Mouse (Mus musculus) frontal cortex, adult 2 months (tissue): ENCODE results near the gene Mcm3. TPM values are rescaled to one million over a fixed set of nuclear protein-coding genes. Genes with fewer than 3 reads are reported as not detected.

Experiments used
- DNase-seq, 2 experiments: peaks; one replicate each; pipeline ENCODE4 v3.0.0; 2022; ENCODE audit warnings: low spot score in 1 of 2; ENCODE audit errors: extremely low spot score in 1 of 2
- polyA plus RNA-seq: library from polyadenylated mRNA; depleted of rRNA; stranded (reverse); fragments of >200 nt; gene quantifications from 2 replicates; pipeline ENCODE4 v1.2.3, GENCODE M21; 2012; rRNA removed

Gene Mcm3
- 2.1 and 3.3 TPM in 2 replicates for polyA plus RNA-seq

DNA sequence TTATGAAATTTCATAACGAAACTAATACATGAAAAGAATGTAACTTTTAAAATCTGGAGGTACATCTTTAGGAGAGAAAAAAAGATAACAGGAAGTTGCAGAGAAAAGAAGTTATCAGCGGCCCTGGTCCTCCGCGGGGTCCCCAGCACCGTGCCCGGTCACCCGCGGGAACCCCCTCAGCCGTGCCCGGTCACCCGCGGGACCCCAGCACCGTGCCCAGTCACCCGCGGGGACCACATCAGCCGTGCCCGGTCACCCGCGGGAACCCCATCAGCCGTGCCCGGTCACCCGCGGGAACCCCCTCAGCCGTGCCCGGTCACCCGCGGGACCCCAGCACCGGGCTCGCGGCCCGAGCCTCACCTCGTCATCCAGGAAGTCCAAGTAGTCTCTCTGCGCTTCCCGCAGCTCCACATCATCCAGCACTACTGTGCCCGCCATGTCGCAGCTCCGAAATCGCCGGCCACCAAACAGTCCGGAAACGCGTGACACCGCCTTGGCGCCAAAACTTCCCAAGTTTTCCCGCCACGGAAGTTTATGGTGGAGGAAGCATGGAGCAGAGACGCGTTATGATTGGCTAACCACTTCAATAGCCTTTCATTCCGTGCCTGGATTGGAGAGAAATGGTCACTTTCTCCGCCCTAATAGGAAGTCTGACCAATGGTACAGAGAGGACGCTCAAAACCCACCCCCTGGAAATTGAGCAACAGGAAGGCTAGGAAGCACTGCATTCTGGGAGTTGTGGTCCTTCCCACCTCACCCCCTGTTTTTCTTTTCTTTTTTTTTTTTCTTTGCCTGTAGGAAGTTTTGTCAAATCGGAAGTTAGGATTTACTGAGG, at the start of gene Mcm3:
Gene Mcm3 (minus strand): TSS at position 542 of the 835 bp plus-strand sequence.
- DNase-seq = peak; percentile 96

DNA sequence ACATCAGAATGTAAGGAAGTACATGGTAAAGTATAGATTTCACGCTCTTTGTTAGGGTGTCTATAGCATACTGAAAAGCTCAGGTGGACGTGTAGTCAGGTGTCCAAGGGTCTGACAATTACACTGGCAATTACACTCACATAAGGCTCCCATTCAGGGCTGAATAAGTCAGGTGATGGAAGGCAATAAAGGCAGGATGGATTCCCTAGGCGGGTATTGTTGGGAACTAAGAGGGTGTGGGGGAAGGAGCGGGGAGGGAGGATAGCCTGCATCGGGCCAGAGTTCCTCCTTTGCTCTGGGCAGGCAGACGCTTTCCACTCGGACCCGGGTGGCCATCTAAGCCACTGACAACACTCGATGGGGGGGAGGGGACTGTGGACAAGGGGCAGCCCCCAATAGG, 47.9 kb upstream of the Mcm3 start:
- DNase-seq = no peak

DNA sequence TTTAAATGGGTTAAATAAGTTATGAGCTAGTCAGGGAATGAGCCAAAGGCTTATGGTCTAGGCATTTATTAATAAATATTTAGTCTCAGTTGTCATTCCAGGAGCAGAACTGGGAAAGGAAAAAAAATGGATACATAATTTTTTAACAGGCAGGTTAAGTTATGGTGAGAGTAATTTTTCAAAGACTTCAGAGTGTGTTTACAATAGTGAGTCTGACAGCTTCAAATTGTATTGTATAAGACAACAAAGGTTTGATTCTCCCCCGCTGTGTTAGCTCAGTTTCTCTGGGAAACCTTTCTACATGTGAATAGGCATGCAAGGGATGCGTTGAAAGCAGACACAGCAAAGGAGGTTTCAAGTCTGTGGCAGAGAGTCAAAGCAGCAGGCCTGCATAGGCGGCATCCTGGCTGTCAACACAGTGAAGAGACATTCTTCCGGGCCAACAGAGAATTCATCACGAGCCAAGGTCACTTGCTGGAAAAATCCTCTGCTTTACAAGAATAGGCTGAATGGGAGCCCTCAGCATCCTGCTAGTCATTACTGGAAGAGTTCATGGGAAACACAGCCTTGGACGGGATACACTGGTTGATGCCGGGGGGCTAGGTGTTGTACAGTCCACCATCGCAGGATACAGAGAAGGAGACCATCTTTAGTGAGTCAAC, 47.3 kb upstream of the Mcm3 start:
- DNase-seq = no peak

DNA sequence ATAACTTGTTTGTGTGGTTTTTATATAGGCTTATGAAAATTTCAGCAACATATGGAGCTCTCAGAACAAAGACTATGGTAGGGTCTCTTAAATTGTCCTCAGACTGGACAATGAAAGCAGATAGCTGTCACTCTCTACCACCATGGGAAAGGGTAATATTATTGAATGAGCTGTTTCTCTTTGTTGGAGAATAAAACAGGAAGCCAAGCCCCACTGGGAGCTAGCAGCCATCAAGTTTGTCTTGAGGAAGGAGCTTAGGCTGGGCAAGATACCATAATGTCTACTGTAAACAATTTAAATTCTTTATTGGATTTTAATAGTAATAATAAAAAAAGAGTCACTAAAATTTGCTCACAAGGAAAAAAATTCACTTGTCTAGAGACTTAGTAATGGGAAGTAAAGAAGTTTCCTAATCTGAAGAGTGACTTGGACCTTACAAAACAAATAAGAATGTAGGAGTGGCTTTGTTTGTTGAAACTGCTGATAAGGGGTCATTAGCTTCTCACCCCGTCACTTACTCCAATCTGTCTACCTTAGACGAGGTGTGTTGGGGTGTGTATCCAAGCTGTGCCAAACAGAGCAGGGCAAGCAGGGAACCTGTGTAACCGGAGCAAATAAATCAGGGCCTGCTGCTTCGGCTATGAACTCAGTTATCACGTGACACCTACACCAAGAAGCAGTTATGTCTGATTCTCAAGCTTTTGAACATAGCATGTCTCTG, 43.5 kb upstream of the Mcm3 start:
- no peak for DNase-seq

DNA sequence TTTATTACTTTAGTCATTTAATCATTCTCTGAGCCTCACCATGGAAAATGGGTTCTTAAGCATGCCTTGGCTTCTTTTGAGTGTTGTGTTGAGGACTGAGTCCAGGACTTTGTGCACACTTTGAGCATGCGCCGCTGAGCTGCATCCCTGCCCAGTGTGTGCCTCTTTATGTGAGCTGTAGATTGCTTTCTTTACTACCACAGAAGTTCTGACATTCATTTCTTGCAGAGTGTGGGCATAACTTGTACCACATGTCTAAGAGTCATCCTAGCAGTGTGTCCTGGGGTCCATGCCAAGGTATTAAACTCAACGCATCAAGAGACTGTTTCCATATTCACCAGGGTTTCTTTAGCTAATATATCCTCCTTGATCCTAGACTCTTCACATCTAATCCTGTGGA, 41.8 kb upstream of the Mcm3 start:
- DNase-seq = no peak

DNA sequence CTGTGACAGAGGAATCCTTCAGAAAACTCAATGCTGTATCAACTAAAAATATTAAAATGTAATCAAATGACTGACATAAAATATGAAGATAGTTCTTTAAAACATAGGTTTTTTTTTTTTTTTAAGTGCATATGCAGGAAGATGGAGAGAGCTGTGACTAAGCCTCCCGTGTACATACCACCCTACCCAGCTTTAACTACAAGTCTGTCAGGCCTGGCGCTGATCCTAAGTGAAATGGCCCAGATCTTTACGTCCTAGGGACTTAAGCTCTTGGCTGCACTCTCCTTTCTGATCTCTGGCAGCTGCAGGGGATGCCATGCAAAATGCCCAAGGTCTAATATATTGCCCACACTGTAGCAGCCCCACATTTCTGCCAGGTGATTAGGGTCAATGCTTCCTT, 40.7 kb upstream of the Mcm3 start:
- no peak for DNase-seq

DNA sequence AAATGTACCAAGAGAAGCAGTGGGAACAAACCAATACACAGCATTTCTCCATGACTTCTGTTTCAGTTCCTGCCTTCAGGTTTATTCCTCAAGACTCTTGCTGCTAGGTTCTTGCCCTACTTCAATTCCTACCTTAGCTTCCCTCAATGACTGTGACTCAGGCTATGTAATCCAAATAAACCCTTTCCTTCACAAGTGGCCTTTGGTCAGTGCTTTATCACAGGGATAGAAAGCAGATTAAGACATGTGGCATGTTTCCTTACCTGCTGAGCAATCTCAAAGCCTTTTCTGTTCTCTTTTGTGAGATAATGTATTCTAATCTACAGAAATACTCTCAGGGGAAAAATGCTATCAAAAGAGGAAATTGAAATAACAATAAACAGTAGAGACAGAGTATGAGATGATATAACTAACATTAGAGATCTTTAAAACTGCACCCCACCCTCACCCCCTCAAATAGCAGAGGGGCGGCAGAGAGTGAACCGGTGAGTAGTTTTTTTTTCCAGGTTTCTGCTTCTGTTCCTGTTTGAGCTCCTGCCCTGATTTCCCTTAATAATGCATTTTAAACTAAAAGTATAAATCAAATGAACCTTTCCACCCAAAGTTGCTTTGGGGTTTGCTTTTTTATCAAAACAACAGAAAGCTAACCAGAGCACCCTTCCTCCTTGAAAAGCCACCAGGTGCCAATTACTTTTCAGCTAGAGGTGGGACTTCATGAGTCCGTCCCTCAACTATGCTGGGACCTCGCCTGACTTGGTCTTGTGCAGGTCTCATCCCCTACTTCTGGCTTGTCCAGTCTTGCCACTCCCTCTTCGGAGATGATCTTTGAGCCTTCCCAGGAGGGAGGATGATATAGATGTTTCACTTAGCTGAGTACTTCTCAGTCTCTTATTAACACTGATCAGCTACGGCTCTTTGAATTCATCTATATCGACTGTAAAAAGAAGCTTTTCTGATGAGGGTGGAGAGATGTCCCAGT, 37.1 kb upstream of the Mcm3 start:
- no peak for DNase-seq

DNA sequence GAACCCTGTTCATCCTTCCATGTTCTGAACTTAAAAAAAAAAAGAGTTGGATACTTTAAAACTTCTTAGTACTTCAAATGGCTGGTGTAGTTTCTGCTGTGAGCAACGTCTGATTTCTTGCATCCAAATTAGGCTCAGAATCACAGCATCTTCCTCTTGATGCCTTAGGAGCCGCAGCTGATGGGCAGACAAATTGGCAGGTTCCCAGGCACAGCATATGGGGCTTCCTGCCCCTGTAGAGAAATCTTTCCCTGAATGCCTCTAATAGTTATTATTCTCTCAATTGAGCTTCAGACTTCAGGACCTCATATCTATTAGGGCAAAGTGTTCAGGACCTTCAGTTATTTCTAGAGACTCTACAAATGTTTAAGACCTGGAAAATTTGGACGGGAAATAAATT, 19.8 kb upstream of the Mcm3 start:
- no peak for DNase-seq

DNA sequence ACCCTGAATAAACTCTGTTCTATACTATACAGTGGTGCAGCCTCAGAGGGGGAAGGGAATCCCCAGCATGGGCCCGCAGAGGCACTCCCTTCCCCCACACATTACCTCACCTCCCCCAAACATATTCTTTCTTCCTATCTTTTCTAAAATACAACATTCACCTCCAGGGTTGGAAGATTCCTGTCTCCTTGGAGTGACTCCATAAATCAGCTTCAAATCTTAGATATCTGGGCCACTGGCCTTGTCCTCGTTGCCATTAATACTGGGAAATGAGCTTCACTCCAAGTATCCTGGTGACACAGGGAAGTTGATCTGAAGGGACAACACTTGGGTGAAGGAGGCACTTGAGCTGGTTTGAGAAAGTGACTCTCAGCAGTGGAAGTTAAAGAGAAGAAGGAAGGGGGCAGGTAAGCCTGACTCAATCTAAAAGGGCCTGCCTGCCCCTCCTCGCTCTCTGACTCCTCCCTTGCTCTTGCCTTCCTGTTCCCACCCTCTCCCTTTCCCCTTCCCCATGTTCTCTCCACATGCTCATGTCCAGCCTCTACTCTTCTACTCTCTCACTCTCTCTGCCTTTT, 16.5 kb upstream of the Mcm3 start:
- DNase-seq = no peak

DNA sequence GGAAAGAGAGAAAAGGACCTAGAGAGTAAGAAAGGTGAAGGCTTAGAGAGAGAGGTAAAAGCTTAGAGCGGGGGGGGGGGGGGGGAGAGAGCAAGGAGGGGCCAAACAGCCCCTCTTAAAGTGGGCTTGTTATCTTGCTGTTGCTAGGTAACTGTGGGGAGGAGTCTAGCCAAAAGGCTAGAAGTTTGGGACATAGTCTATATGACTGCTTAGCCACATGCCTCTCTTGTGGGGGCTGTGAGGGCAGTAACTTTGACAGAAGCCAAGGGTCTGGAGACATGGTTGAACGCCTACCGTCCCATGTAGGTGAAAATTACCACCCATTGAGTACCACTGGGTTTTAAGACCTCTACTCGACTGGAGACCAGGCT, 13.0 kb upstream of the Mcm3 start:
- no peak for DNase-seq

DNA sequence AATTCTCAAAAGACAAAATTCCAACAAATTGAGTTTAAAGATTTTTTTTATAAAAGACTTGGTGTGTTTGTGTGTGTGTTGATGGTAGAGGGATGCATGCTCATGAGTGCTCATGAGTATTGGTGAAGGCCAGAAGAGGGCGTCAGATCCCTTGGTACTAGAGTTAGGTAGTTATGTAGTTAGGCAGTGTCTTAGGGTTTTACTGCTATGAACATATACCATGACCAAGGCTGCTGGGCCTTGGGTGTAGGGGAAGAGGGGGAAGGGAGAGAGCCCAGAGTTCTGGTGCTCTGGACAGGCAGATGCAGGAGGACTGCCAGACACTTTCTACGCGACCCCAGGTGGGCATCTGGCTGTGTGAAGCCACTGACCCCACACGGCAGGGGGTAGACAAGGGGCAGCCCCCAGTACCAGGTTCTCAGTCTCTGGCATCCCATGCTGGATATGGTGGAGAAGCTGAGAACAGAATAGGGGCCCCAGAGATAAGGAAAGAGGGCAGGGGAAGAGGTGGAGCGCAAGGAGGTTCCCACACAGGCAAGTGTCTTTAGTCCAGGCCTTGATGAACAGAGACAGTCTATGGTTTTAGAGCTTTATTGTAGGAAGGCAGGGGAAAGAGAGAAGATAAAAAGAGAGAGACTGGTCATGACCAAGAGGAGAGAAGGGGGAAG, 12.5 kb upstream of the Mcm3 start:
- peak in 1 of 2 experiments; percentile 20 for DNase-seq

DNA sequence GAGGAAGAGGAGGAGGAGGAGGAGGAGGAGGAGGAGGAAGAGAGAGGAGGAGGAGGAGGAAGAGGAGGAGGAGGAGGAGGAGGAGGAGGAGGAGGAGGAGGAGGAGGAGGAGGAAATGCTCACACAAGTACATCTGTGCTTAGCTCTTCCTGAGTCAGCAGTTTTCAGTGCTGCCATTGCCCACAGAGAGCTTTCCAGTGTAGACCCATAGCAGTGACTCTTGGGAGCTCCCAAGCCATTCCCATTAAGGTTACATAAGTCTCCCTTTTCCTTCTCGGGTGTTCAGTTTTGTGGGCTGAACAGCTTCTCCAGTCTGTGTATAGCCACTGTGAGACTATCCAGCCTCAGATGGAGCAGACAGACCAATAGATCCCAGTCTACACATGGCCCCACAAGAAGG, 10.4 kb upstream of the Mcm3 start:
- no peak for DNase-seq

DNA sequence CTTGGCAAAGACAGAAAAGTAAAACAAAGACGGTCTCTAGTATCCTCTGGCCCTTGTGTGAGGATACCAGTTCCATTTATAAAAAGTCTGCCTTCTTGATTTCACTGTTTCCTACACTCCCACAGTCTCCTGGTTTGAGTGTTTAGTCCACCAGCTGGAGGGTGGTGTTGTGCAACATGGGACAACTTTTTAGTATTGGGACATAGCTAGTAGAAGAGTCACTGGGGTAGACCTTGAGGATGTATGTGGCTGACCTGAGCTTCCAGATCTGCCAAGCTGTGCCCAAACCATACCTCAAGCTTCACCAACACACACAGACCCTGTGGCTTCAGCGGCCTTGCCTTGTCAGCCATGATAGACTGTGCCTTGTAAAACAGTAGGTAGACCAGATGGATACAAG, 7.9 kb upstream of the Mcm3 start:
- DNase-seq = no peak

DNA sequence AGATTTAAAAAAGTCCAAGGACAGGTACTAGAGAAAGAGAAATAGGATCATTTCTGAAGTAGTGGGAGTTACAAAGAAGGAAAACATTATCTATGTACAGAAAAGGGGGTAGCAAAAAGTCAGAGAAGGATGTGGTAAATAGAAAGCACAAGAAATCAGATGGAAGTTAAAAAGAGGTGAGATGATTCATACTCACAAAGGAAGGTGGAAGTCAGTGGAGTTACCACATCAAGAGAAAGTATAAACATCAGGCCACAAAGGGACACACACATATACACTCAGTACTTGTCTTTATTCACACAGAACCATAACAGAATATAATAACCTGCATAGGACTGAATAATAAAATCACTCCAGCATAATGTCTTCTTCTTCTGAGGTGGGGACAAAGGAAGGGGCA, 4.9 kb upstream of the Mcm3 start:
- DNase-seq = no peak

DNA sequence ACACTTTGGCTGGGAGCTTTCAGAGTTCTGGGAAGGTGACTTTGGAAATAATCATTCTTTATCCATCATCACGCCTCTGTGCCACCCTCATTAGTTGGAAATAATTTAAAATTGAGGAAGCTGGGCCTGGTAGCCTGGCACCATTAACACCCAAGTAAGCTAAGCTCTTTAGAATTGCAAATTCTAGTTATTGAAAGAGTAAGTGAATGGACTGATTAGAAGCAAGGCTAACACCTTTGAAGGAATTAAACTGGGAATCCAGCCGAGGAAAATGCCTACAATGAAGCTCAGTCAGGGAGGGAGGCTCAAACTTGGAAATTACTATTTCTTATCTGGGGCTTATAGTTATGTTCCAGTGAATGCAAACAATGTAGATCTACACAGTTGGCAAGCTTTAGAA, 3.8 kb upstream of the Mcm3 start:
- DNase-seq = no peak

DNA sequence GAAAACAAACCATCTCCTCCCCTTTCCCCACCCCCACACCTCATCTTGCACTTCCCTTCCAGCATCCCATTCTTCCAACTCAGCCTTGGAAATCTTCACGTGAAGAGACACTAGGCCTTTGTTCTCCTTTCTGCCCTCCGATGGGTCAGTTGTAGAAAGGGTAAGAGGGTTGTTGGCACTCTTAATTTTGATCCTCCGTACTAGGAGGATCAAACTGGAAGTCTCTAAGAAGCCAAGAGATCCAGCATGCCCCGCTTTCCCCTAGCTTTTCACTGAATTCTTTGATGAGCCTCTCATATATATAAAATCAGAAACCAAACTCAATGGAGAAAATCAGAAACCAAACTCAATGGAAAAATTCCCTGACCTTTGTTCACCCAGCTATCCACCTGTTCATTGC, 3.4 kb upstream of the Mcm3 start:
- DNase-seq = no peak

DNA sequence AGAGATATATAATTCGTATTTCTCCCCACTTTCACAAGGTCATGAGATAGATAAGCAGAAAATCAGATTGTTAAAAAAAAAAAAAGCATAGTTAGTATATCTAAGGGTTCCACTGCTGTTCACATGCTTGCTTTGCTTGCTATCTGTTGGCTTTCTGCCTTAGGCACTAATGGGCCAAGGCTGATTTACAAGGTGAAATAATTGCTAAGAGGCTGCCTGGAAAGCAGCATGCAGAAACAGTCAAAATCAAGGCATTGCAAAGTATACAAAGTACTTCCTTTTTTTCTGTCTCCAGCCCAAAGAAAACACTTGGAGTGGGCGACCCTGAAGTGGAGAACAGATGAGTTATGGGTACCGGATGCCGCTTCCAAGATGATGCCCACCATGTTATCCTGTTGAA, 847 bp upstream of the Mcm3 start:
- no peak for DNase-seq

DNA sequence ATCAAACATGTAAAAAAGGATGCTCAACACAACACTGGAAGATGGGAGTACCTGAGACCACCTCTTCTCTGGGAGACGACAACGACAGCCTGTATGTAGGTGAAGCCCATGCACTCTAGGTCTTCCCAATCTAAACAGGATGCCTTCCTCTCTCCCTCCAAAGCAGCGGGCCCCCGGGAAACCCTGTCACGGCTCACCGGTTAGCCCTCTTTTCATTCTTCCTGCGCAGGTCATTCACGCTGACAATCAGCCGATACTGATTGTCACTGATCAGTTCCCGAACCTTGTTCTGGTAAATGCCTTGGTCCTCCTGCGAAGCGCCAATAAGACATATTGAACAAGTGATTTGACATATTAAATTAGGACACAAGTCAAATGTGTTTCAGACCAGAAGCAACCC, 2.5 kb downstream of the Mcm3 start:
- no peak for DNase-seq

DNA sequence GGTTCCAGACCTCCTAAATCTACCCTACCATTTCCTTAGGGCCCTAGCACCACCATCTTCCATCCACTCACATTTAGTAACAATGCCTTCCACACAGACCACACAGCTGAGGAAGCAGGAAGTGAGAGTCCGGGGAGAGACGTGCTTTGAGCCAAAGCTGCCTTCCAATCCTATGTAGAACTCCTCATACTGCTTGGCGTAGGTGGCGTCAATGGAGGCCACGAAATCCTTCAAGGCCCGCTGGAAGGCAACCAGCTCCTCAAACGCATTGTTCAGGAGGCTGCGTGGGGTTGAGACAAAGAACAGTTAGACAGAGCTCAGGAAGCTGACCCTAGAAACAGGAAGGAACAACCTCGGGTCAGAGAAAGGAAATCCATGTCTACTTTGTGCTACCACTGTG, 2.9 kb downstream of the Mcm3 start:
- DNase-seq = no peak

DNA sequence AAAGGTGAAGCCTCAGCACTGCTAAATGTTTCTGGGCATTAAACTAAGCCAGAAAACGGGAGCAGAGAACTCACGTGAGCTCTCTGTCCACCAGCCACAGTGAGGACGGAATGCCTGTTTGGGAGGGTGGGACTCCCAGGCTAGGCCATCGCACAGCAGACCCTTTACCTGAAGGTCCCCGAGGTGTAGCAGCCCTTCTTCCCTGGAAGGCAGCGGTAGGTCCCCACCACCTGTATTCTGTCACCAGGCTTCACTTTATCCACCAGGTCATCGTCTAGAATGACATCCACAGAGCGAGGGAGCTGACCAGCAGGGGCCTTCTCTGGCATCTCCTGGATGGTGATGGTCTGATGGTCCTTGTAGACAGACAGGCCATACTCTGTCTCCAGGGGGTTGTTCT, 5.6 kb downstream of the Mcm3 start:
- no peak for DNase-seq
